Mouse (Mus musculus): ENCODE measurements around the gene Fstl3.

Fstl3 gene

DNA sequence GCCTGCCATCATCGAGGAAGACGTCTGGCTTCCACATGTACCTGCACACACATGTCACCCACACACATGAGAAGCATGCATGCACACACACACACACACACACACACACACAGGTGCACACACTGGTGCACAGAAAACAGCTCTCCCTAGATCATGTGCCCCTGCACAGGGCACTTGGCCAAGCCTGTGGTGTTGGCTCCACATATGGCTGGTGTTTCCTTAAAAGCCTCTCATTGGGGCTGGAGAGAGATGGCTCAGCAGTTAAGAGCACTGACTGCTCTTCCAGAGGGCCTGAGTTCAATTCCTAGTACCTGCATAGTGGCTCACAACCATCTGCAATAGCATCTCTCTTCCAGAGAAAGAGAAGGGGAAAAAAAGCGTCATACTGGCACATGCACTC is 54.5 kb downstream of the Fstl3 start:
- Histone ChIP-seq H3K27me3 (ENCODE audit: control insufficient read depth, insufficient read depth, low read length, poor library complexity, severe bottlenecking) (no peaks in the 10 kb centered on the region), H3K36me3 (ENCODE audit: control insufficient read depth, insufficient read depth, low read length, poor library complexity, severe bottlenecking) (no peaks in the 10 kb centered on the region)
- DNase-seq (ENCODE audit: low read depth, low spot score), result no peak

Data from splenic B cell, adult 2 months (primary cell).